Mouse (Mus musculus) heart, postnatal 0 days (tissue): Measurements from ENCODE around the gene Slc20a1. TPM values are rescaled to one million over a fixed set of nuclear protein-coding genes. Genes with fewer than 3 reads are reported as not detected.

Source experiments
- ATAC-seq: fragments of 200-750 bp; cut with Nextera tagmentation; 2 replicates; pipeline ENCODE4 v1.8.0; 2017; ENCODE audit warnings: low read depth, moderate number of reproducible peaks, moderate library complexity; ENCODE audit not compliant: insufficient read depth
- DNase-seq: peaks from one replicate; pipeline ENCODE4 v3.0.0-alpha.2; 2016; ENCODE audit warnings: low spot score
- H3K27ac ChIP-seq: fragments of 300-500 bp; sonication (generic); 2 replicates; pipeline ENCODE4 v1.5.1; 2014; ENCODE audit warnings: low read depth, mild to moderate bottlenecking
- H3K27me3 ChIP-seq: fragments of 300-500 bp; sonication (generic); 2 replicates; pipeline ENCODE4 v1.6.1; 2014; ENCODE audit warnings: low read length, mixed read lengths; ENCODE audit not compliant: control insufficient read depth, insufficient read depth
- H3K36me3 ChIP-seq: fragments of 300-500 bp; sonication (generic); replicated peaks from 2 replicates; pipeline ENCODE4 v1.6.1; 2014; ENCODE audit warnings: low read length, mixed read lengths; ENCODE audit not compliant: control insufficient read depth, insufficient read depth
- H3K4me1 ChIP-seq: fragments of 300-500 bp; sonication (generic); 2 replicates; pipeline ENCODE4 v1.6.1; 2014; ENCODE audit warnings: antibody characterized with exemption; ENCODE audit not compliant: control insufficient read depth, insufficient read depth
- H3K4me2 ChIP-seq: fragments of 300-500 bp; sonication (generic); 2 replicates; pipeline ENCODE4 v1.6.1; 2014; ENCODE audit warnings: low read depth, mild to moderate bottlenecking, low read length, moderate library complexity
- H3K4me3 ChIP-seq: fragments of 300-500 bp; sonication (generic); 2 replicates; pipeline ENCODE4 v1.5.1; 2014; ENCODE audit warnings: low read depth, low read length
- H3K9ac ChIP-seq: fragments of 300-500 bp; sonication (generic); replicated peaks from 2 replicates; pipeline ENCODE4 v1.6.1; 2014; ENCODE audit warnings: low read depth, low read length, mixed read lengths
- H3K9me3 ChIP-seq: fragments of 300-500 bp; sonication (generic); replicated peaks from 2 replicates; pipeline ENCODE4 v1.6.1; 2016; ENCODE audit warnings: low read length; ENCODE audit not compliant: control insufficient read depth
- CTCF ChIP-seq: IDR thresholded peaks from 2 replicates; pipeline ENCODE4 v1.5.1; 2016; ENCODE audit warnings: antibody characterized with exemption, control low read depth, low read depth
- EP300 ChIP-seq: IDR thresholded peaks from 2 replicates; pipeline ENCODE4 v1.6.1; 2016; ENCODE audit warnings: antibody characterized with exemption, low read depth
- WGBS: fragments of 180-500 bp; shearing (Covaris S2); extraction: QIAGEN DNeasy Blood & Tissue Kit; methylation state at CpG from one replicate; pipeline ENCODE4 v1.1.7; 2014; 5-methylcytosine and 5-hydroxymethylcytosine counted together
- polyA plus RNA-seq: library from polyadenylated mRNA; unstranded; fragments of >200 nt; fragmentation: Nextera tagmentation; extraction: Ambion mirVana; gene quantifications from 2 replicates; pipeline ENCODE4 v1.2.1, GENCODE M21; 2015
- total RNA-seq: library from RNA; depleted of rRNA; stranded (reverse); fragments of >200 nt; gene quantifications from 2 replicates; pipeline ENCODE4 v1.2.3, GENCODE M21; 2014; ENCODE audit warnings: low replicate concordance

Gene Slc20a1
- total and polyA plus RNA-seq, 2 experiments from 2014 or later: 8.7 to 37.1 TPM

DNA sequence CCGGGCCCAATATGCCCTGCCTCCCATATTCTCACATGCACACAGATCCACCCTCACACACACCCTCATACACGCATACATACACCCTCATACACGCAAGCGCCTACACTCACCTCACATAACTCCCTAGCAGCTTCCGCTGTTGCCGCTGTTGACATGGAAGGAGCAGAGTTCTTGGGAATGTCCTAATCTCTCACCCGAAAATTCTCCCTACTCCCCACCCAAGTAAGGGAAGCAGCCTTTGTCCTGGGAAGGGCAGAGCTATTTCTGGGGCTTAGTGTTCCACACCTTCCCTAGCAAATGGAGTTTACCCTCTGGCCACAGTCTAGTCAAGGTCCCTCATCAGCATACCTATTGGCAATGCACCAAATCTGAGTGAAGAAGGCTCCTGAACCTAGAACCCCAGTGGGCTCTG, 49.1 kb downstream of the Slc20a1 start:
- Histone ChIP-seq H3K4me1 (0 out of 2 replicates have a peak, but pooled peaks cover 15% of the 10 kb centered on the region), H3K36me3 (no peaks in the 10 kb centered on the region), H3K9me3 (no peaks in the 10 kb centered on the region), H3K27ac (no peak overlapping the region), H3K27me3 (no peaks in the 10 kb centered on the region), H3K4me2 (no peak overlapping the region), H3K4me3 (no peak overlapping the region), H3K9ac (no peak overlapping the region)
- ATAC-seq (no peak), DNase-seq (no peak)
- 74% methylated on average over 7 of the region's 7 CpGs for whole genome bisulfite sequencing
- TF ChIP-seq CTCF (no peak), EP300 (no peak)

DNA sequence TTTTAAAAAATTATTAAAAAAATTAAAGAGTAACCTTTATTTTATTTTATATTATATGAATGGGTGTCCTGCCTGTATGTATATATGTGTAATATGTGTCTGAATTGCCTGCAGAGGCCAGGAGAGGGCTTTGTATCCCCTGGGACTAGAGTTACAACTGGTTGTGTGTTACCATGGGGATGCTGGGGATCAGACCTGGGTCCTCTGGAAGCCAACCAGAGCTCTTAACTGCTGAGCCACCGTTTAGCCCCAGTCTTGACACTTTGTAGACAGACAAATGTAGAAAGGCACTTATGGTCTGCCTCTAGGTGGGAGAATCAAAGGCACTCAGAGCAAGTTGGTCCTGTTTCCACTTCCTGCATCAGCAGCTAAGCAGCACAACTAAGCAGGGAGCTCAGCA, 50.8 kb downstream of the Slc20a1 start:
- DNase-seq (no peak), ATAC-seq (no peak)
- Histone ChIP-seq H3K4me2 (no peak overlapping the region), H3K9ac (no peak overlapping the region), H3K4me3 (no peak overlapping the region), H3K36me3 (no peaks in the 10 kb centered on the region), H3K27me3 (no peaks in the 10 kb centered on the region), H3K4me1 (0 out of 2 replicates have a peak, but pooled peaks cover 8% of the 10 kb centered on the region), H3K9me3 (no peaks in the 10 kb centered on the region), H3K27ac (no peak overlapping the region)
- 41% methylated on average over 1 of the region's 1 CpGs for WGBS
- no peak for TF ChIP-seq EP300
- TF ChIP-seq CTCF: no peak

DNA sequence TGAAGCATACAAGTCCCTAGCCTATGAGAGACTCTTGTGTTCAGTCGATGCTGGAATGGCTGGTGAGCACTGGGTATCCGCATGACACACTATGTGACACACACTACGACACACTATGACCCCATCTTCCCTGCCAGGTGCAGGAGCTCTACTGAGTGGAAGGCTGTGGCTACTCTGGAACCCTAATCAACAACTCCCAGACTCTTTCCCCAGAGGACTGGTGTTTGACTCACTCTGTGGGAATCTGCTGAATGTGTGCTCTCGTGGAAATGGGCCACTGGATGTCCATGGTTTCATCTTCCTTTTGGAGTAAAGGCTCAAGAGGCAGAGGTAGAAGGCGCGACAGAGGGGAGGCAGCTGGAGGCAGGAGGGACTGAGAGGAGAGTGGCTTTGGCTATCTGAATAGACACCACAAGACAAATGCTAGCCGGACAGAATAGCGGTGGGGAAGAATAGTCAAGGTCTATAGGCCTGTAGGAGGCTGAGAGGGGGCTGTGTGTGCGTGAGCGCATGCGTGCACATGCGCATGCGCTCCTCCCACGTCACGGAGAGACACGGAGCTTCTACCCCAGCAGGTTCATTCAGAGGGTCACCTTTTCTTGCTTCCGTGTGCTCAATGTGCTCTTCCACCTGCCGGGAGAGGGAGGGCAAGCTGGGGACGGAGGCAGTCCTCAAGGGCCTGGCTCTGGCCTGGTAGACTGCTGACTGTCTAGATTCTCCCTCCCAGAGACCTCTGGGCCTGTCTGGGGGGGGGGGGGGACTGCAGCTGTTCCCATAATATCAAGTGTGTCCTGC, 54.5 kb downstream of the Slc20a1 start:
- no peak overlapping the region for H3K27ac ChIP-seq
- no peak overlapping the region for H3K9ac ChIP-seq
- DNase-seq (no peak), ATAC-seq (no peak)
- H3K4me2 ChIP-seq: no peak overlapping the region
- H3K36me3 ChIP-seq: no peaks in the 10 kb centered on the region
- H3K4me3 ChIP-seq: no peak overlapping the region
- H3K4me1 ChIP-seq: no peaks in the 10 kb centered on the region
- WGBS: 88% methylated on average over 19 of the region's 19 CpGs
- H3K9me3 ChIP-seq: no peaks in the 10 kb centered on the region
- TF ChIP-seq EP300 (no peak), CTCF (no peak)
- no peaks in the 10 kb centered on the region for H3K27me3 ChIP-seq

DNA sequence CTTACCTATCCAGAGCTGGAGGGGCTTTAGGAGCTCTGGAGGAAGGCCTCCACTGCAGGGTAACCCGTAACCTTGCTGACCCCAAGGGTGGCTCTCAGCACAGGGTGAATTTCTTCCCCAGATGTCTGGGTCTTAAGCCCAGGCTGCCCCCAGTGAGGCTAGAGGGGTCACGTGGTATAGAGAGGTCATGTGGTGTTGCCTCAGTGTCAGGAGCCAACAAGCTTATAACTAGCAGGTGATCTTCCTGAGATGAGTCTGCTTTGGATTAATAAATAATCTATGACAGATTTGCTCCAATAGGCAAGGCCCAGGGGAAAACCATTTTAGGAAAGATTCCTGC, 55.0 kb downstream of the Slc20a1 start:
- no peak overlapping the region for H3K27ac ChIP-seq
- H3K4me2 ChIP-seq: no peak overlapping the region
- DNase-seq (no peak), ATAC-seq (no peak)
- no peaks in the 10 kb centered on the region for H3K36me3 ChIP-seq
- no peak overlapping the region for H3K4me3 ChIP-seq
- H3K4me1 ChIP-seq: no peaks in the 10 kb centered on the region
- TF ChIP-seq EP300 (no peak), CTCF (no peak)
- no peaks in the 10 kb centered on the region for H3K9me3 ChIP-seq
- no peak overlapping the region for H3K9ac ChIP-seq
- WGBS: 73% methylated on average over 2 of the region's 2 CpGs
- H3K27me3 ChIP-seq: no peaks in the 10 kb centered on the region

DNA sequence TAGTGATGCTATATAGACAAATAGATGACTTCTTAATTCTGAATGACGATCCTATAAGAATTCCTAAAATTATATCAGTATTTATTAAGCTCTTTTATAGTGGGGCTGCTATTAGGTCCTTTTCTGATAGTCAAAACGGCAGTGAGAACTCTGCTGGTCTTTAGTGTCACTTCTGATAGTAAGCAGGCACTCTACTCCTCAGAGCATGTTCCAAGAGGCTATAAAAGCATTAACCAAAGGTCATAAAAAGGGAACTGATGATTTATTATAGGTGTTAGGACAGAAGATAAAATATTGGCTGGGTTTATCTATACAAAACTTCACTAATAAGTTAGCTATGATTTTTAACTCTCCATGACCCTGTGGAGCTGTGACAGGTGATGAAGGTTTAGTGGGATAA, 55.5 kb downstream of the Slc20a1 start:
- H3K9ac ChIP-seq: no peak overlapping the region
- WGBS: 46% methylated on average over 2 of the region's 2 CpGs

DNA sequence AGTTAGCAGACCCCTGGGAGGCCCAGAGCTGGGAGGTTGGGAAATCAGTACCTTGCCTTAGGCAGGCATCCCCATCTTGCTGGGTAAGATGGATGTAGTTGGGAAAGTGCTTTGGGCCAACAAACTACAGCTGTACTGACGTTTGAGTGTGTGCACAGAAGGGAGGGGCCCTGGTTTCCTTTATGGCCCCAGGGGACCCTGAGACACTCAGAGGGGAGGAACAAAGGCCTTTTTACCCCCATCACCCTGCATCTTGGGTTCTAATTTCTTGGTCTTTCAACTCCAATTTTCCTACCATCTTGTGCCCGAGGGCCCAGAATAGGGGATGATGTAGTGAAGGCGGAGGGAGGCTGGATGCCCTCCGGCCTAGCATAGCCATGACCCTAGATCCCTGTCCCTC, 57.4 kb downstream of the Slc20a1 start:
- TF ChIP-seq EP300 (no peak), CTCF (no peak)
- DNase-seq: no peak

More for the DNA sequence above, 55.5 kb downstream of the Slc20a1 start:
- Histone ChIP-seq H3K27ac (no peak overlapping the region), H3K9me3 (no peaks in the 10 kb centered on the region), H3K27me3 (no peaks in the 10 kb centered on the region), H3K4me2 (no peak overlapping the region), H3K4me3 (no peak overlapping the region), H3K36me3 (no peaks in the 10 kb centered on the region), H3K4me1 (no peaks in the 10 kb centered on the region)
- ATAC-seq: no peak
- DNase-seq: no peak
- no peak for TF ChIP-seq EP300
- no peak for TF ChIP-seq CTCF

More for the DNA sequence above, 57.4 kb downstream of the Slc20a1 start:
- Histone ChIP-seq H3K4me3 (no peak overlapping the region), H3K27me3 (no peaks in the 10 kb centered on the region), H3K4me2 (no peak overlapping the region), H3K36me3 (no peaks in the 10 kb centered on the region), H3K9me3 (no peaks in the 10 kb centered on the region), H3K27ac (no peak overlapping the region), H3K4me1 (no peaks in the 10 kb centered on the region), H3K9ac (no peak overlapping the region)
- no peak for ATAC-seq
- 79% methylated on average over 4 of the region's 4 CpGs for WGBS
